Mouse (Mus musculus) small intestine, adult 2 months (tissue): Measurements from ENCODE around the gene Clic1.

Experiments used
- CTCF ChIP-seq: fragments of 200-500 bp; IDR thresholded peaks from 2 replicates; pipeline ENCODE4 v1.5.1; 2012; ENCODE audit warnings: low read depth, mild to moderate bottlenecking, control low read depth, inconsistent platforms, low read length, moderate library complexity, mixed read lengths; ENCODE audit not compliant: insufficient replicate concordance, insufficient read length; ENCODE audit errors: extremely low read depth
- POLR2A ChIP-seq: fragments of 200-500 bp; IDR thresholded peaks from 2 replicates; pipeline ENCODE4 v1.6.1; 2012; ENCODE audit warnings: low read depth, mild to moderate bottlenecking, control low read depth, inconsistent platforms, low read length, moderate library complexity

DNA sequence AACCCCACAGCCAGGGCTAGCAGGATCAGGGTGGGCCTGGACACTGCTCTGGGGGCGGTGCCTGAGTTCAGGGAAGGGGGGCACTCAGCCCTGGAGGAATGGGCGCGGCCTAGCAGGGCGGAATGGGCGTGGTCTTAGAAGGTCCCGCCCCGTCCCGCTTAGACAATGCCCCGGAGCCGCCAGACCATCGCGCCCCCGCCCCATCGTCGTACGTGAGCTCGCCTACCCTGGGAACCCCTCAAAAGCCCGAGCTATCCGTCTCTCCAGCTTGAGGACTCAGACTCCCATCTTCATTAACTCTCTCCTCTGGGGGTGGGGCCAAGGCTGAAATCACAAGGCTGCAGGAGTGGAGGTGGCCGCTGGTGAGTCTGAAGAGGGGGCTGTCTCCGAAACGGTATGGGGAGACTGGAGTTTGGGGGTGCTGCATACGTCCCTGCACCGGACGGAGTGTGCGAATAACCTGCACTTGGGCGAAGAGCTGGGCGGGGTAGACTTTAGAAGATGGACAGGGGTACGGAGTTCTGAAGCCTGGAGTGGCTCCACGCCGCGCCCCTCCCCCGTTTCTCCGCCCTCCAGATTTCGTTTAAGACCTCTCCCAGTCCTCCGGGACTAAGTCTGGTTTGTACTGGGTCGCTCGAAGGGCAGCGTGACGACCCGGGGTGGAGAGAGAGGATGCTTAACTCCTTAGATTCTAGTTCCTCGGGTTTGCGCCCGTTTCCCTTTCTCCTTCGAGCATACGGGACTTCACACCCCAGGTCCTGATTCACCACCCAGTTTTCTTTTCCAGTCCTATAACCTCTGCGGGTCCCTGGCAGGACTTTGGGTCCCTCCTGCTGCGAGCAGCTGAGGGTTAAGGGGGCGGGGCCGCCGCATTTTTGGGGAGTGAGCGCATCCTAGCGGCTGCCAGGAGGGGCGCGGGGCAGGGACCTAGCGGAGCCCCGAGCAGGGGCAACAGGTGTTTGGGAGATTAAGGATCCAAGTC lies 9.4 kb downstream of the Clic1 start, which contains the start of gene Ddah2:
- TF ChIP-seq CTCF (peak; percentile 66), POLR2A (peak; percentile 48)
